Mouse (Mus musculus): ENCODE results near the gene Atg101.

Gene Atg101

DNA sequence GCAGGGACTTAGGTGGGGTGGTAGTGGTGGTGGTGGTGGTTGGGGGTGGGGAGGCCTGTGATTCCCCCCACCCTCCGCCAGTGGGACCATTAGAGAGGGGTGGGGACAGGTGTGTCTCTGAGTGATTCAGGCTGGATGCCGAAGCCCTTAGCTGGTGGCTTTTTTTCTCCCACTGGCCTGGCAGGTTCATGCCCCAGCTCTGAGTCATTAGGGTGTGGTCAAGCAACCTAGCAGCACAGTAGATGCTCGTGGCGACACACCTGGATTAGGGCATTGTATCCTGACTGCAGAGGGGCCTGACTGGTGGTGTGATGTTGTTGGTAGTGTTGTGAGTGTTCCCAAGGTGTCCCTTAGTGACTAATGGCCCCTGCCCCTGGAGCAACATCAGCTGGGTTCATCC is 47.0 kb downstream of the Atg101 start:
- DNase-seq (ENCODE audit: inconsistent age in 2 of 2, low spot score in 1 of 2): no peak

DNA sequence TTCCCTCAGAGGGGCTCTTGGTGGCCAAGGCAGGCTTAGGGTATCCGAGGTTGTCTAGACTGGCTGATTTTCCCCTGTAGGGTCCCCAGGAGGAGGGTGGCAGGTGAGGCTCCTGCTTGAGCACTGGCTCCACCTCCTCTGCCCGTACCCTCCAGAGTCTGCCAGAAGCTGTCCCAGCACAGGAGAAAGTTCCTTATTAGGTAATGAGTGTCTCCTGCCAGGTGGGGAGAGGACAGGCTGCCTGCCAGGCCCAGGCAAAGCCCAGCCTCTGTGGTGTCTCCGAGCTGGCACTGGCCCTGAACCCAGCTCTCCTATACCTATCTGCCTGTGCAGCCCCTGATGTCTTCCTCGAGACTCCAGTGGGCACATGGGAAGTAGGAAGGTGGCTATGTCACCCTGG is 48.3 kb downstream of the Atg101 start:
- no peak for DNase-seq (ENCODE audit: inconsistent age in 2 of 2, low spot score in 1 of 2)

DNA sequence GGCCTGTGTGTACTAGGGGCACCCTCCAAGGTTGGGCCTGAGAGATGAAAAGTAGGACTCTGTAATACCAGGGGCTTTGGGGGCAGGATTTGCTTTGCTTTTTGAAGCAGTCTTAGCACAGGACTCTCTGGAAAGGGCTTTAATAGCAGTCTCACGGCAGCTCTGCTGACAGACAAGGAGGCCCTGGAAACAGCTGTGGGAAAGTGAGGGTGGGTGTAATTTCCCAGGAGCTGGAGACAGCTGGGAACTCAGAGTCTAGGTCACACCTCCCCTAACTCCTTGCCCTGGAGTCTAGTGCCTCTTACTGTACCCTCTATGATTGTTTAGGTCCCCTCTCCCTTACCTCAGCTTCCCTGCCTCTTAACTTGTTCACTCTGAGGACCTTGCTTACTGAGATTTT is 49.1 kb downstream of the Atg101 start:
- DNase-seq (ENCODE audit: inconsistent age in 2 of 2, low spot score in 1 of 2): no peak

DNA sequence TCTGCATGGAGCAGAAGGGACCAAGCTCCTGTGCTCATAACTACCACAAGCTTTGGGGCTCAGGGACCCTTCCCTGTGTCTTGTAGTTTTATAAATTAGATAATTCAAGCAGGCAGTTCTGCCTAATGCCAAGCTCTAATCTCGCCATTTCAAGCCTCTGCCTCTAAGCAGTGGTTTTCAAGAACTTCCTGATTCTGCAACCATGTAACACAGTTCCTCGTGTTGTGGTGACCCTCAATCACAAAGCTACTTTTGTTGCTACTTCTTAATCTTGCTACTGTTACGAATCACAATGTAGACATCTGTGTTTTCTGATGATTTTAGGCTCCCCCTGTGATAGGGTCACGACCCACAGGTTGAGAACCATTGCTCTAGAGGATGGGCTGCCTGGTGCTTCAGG is 49.6 kb downstream of the Atg101 start:
- DNase-seq (ENCODE audit: inconsistent age in 2 of 2, low spot score in 1 of 2): no peak

DNA sequence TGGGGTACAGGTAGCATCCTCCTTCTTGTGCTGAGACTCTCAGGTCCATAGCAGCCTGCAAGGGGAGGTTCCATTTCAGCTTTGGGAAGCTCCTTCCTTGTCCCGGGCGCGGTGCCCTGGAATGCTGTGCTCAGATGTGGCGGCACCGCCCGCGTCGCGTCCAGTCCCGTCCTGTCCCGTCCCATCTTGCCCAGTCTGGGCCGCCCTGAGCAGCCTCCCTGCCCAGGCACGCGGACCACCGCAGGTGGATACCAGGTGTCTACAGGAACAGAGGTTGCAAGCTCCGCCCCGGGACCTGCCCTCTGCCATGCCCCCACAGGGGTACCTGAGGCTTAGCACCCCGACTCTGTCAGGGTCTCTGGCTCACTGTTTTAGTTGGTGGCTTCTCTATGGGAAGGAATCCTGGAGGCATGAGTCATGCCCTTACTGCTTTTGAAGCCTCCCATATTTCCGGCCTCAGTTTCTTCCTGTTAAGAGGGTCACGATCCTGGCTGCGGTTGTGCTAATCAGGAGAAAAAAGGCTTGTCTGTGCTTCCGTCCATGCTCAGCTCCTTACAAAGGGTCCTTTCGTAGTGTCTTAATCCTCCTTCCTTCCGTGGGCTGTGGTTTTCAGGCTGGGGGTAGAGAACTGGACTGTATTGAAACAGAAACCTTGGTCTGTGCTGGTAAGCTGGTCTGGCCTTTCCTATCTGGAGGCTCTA is 52.6 kb downstream of the Atg101 start:
- peak; percentile 35 to 60 for DNase-seq (ENCODE audit: inconsistent age in 2 of 2, low spot score in 1 of 2)

DNA sequence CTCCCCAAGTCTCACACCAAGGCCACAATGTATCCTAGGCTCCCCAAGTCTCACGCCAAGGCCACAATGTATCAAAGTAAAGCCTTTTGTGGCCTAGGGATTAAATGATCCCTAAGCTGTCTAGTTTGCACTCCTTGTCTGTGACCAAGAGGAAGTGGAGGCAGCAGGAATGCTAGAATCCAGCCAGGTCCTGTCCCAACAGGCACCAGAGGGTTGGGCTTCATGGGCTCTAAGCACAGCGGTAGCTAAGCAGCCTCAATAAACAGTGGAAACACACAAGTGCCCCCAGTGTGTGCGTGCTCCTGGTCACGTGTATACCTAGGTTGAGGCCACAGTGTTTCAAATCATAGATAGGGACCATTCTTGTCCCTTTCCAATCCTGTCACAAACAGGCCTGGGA is 54.3 kb downstream of the Atg101 start:
- no peak for DNase-seq (ENCODE audit: inconsistent age in 2 of 2, low spot score in 1 of 2)

DNA sequence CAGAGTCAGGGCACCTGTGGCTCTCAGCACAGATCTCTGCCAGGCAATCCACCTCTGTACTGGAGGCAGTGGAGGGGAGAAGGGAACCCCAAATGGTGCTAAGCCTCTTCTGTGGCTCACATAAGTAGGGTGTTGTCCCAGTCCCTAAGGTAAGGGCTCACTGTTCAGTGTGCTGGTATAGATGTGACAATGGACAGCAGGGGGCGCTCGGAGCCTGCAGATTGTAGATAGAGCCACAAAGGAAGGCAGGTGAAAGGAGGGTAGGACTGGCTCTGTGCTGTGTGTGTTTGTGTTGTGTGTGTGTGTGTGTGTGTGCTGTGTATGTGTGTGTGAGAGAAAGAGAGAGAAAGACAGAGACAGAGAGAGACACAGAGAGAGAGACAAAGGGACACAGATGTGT is 55.5 kb downstream of the Atg101 start:
- peak; percentile 83 to 95 for DNase-seq (ENCODE audit: inconsistent age in 2 of 2, low spot score in 1 of 2)
